Mouse (Mus musculus) left cerebral cortex, adult 2 months (tissue): ENCODE measurements around the gene Aspdh. TPM values are rescaled to one million over a fixed set of nuclear protein-coding genes. Genes with fewer than 3 reads are reported as not detected.

Source experiments
- DNase-seq, 2 experiments: peaks; one replicate each; pipeline ENCODE4 v3.0.0; 2021 to 2022; ENCODE audit warnings: low spot score in 2 of 2, mixed read lengths in 1 of 2; ENCODE audit errors: extremely low spot score in 1 of 2
- H3K27ac ChIP-seq: fragments of 200-600 bp; 2 replicates; pipeline ENCODE4 v1.8.1; 2022
- H3K4me3 ChIP-seq: fragments of 200-600 bp; 2 replicates; pipeline ENCODE4 v1.8.1; 2022
- CTCF ChIP-seq: fragments of 200-600 bp; IDR thresholded peaks from 2 replicates; pipeline ENCODE4 v1.8.1; 2022; ENCODE audit warnings: antibody characterized with exemption, mild to moderate bottlenecking, moderate library complexity
- intact Hi-C: fragments of 180-260 bp; cut with DNase I; formaldehyde crosslinking; loops from one replicate; pipeline ENCODE4 v1.15.1; 2025
- total RNA-seq, 2 experiments: library from RNA; stranded (reverse); gene quantifications; 2 replicates each; pipeline ENCODE4 v1.2.3; 2021

Gene Aspdh
- total RNA-seq, 2 experiments from 2014 or later: 9.8 to 10.0 TPM

DNA sequence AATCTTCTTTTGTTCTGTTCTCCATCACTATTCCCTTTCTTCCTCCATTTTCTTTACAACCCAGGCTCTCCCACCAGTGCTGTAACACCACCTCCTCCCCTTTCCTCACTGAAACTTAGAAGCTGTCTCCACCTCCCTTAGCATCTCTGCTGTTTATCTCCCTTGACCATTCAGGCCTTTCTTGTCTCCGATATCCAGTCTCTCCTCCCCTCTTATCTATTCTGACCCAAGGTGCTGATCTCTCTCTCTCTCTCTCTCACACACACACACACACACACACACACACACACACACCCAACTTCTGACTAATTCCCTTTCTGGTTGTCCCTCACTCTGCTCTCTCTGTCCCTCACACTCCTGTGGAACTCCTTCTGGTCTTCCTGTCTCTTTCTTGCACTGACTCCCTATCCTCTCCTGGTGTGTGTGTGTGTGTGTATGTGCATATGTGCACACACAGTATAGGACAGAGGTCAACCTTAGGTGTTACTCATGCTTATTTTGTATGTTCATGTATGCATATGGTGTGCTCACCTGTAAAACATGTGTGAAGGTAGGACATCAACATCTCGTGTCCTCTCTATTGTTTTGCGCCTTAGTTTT is 17.7 kb downstream of the Aspdh start:
- DNase-seq: no peak
- no peak overlapping the region for H3K4me3 ChIP-seq
- intact Hi-C loops: no loop called here
- H3K27ac ChIP-seq: no peak overlapping the region
- no peak for TF ChIP-seq CTCF

DNA sequence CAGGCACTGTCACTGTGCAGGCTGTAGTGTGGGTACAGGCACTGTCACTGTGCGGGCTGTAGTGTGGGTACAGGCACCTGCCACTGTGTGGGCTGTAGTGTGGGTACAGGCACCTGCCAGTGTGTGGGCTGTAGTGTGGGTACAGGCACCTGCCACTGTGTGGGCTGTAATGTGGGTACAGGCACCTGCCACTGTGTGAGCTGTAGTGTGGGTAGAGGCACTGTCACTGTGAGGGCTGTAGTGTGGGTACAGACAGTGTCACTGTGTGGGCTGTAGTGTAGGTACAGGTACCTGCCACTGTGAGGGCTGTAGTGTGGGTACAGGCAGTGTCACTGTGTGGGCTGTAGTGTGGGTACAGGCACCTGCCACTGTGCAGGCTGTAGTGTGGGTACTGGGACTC is 18.9 kb downstream of the Aspdh start:
- no peak for TF ChIP-seq CTCF
- intact Hi-C loops: loop anchor here (2.0 kb wide), 1 partner anchor 221 kb away; no protein-coding TSS in a partner anchor
- H3K4me3 ChIP-seq: no peak overlapping the region
- no peak for DNase-seq
- peak overlapping the region; percentile 61; the same call in 1 of the 2 replicates for H3K27ac ChIP-seq

DNA sequence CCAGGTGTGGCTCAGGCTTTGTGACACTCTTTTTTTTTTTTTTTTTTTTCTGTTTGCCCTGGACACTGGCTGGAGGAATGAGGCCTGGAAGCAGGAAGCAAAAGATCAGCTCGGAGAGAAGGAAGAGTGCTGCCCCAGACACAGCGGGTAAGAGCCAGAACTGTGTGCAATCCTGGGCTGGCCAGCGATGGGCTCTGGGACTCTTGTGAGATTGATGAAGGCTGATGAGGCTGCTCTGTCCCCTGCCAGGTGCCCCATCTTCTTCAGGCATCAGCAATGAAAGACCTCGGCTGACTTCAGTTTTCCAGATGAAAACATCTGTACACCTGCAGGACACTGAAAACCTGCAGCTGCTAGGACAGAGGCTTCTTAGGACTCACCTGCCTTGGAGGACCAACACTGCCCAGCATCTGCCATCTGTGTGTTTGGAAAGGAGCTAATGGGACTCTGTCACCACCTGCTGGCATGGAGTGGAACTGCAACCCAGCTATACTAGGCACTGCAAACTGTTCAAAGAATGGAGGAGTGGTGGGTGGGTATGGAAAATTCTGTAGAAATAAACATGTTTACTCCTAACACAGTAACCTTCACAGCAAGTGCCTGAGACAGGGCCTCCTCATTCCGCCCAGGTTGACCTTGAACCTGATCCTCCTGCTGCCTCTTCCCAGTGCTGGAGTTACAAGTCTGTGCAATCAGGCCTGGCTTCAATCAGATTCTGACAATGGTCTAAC is 19.8 kb downstream of the Aspdh start:
- peak overlapping the region; percentile 61 for H3K27ac ChIP-seq
- intact Hi-C loops: loop anchor here (2.0 to 5.0 kb wide), 2 partner anchors 123 to 222 kb away; no protein-coding TSS in a partner anchor
- peak; percentile 81 to 86 for DNase-seq
- TF ChIP-seq CTCF: peak; percentile 96
- H3K4me3 ChIP-seq: no peak overlapping the region

DNA sequence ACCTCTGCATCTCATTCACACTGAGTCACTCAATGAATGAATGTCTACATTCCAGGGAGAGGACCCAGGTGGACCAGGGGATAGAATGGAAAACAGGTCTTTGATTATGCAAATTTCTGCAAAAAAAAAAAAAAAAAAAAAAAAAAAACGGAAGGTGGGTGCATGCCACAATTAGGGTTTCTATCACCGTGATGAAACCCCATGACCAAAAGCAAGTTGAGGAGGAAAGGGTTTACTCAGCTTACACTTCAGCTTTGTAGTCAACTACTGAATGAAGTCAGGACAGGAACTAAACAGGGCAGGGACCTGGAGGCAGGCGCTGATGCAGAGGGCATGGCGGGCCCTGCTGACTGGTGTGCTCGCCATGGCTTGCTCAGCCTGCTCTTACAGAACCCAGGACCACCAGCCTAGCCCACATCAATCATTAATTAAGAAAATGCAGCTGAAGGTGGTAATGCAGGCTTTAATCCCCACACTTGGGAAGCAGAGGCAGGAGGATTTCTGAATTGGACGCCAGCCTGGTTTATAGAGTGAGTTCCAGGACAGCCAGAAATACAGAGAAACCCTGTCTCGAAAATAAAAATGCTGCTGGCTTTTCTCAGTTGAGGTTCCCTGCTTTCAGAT is 20.5 kb downstream of the Aspdh start:
- TF ChIP-seq CTCF: no peak
- Histone ChIP-seq H3K27ac (peak overlapping the region; percentile 25), H3K4me3 (no peak overlapping the region)
- DNase-seq: peak in 1 of 2 experiments; percentile 7
- intact Hi-C loops: loop anchor here (2.0 to 5.0 kb wide), 2 partner anchors 123 to 223 kb away; no protein-coding TSS in a partner anchor

DNA sequence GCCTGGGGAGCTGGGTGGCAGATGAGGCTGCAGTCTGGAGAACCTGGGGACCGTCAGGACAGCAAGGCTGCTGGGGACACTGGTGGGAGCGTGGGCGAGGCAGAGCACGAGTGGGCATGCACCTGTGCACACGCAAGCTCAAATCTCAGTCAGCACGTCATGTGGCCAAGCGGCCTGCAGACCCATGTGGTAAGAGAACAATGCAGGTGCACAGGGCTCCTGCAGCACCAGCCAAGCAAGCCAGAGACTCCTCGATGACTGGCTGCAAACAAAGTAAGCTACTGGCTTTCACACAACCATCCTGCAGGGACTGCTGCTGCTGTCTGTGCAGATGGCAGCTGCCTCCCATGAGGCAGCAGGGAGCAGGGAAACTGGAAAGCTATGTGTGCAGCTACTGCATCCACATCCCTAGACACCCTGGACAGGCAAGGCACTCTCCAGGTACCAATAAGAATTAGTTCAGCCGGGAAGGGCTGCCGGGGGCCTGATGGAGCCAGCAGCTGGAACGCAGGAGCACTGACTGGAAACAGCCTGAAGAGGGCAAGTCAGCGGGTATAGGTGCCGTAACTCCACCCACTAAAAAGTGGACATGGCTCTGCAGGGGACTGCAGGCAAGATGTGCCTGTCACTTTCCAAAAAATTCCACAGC is 21.9 kb downstream of the Aspdh start:
- Histone ChIP-seq H3K4me3 (no peak overlapping the region), H3K27ac (peak overlapping the region; percentile 33)
- no peak for DNase-seq
- intact Hi-C loops: loop anchor here (5.0 kb wide), 1 partner anchor 125 kb away; no protein-coding TSS in a partner anchor
- TF ChIP-seq CTCF: no peak

DNA sequence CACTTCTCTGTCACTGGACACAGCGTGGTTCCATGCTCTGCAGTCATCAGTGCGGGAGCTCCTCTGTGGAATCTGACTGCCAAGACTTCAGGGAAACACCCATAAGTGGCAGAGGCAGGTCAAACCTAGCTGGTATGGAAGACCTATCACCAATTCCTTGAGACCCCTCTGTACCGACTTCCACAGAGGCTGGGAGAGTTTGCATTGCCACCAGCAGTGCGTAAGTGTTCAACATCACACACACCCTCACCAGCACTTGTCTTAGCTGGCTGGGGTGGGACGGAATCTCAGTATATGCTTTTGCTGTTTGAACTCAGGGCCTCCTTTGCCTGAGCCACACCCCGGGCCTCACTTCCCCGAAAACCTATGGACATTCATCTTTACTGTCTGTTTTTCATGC is 22.7 kb downstream of the Aspdh start:
- intact Hi-C loops: loop anchor here (5.0 kb wide), 1 partner anchor 126 kb away; no protein-coding TSS in a partner anchor
- Histone ChIP-seq H3K4me3 (no peak overlapping the region), H3K27ac (no peak overlapping the region)
- peak in 1 of 2 experiments; percentile 8 for DNase-seq
- TF ChIP-seq CTCF: no peak

DNA sequence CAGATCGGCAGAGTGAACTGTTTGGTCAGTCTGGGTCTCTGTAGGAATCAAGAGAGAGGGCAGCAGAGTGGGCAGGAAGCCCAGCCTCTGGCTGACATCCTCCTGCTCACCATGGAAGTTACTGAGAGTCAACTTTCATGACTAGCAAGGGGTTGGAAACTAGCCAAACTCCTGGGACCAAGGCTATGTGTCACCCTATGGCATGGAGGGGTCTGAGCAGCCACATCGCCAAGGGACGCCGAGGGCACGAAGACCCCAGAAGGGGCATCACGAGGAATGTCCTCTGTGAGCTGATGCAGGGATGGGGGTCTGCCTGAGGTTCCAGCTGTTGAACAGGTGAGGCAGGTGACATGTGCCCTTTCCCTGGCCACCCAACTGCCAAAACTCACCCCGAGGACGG is 23.4 kb downstream of the Aspdh start:
- TF ChIP-seq CTCF: no peak
- intact Hi-C loops: loop anchor here (5.0 kb wide), 1 partner anchor 126 kb away; no protein-coding TSS in a partner anchor
- Histone ChIP-seq H3K4me3 (no peak overlapping the region), H3K27ac (no peak overlapping the region)
- DNase-seq: peak in 1 of 2 experiments; percentile 10

DNA sequence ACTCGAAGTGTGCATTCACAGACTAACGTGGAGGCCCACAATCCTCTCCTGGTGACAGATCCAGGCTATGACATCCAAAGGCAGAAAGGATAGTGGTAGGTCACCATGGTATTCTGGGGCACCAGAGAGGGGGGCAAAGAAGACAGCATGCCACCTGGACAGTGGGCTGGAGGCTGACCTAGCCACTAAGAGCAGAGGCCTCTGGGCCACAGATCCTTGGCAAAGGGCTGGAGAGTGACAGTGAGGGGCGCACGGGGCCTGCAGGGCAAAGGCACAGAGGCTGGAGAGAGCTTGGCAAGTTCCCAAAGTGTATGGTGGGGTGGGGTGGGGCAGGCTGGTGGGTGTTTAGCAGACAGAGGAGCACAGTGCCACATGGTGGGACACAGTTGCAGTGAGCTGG is 25.1 kb downstream of the Aspdh start:
- H3K27ac ChIP-seq: no peak overlapping the region
- intact Hi-C loops: no loop called here
- H3K4me3 ChIP-seq: no peak overlapping the region
- peak in 1 of 2 experiments; percentile 10 for DNase-seq
- no peak for TF ChIP-seq CTCF

DNA sequence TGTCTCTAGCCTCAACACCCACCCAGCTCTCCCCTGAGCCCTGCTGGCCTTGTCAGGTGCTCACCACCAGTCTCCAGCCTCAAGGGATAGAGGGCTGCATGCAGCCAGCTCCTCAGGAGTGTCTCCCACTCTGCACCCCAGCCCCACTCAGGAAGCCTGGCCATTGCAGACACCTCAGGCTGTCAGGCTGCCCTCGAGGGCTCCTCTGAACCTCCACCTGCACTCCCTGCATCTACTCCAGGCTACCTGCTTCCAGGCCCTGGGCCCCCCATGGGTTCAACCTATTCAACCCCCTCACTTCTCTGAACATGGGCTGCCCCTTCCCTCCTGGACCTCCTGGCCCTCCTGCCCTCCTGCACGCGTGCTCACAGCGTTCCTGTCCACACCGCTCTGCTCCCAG is 26.2 kb downstream of the Aspdh start:
- no peak for TF ChIP-seq CTCF
- no peak overlapping the region for H3K27ac ChIP-seq
- no peak for DNase-seq

DNA sequence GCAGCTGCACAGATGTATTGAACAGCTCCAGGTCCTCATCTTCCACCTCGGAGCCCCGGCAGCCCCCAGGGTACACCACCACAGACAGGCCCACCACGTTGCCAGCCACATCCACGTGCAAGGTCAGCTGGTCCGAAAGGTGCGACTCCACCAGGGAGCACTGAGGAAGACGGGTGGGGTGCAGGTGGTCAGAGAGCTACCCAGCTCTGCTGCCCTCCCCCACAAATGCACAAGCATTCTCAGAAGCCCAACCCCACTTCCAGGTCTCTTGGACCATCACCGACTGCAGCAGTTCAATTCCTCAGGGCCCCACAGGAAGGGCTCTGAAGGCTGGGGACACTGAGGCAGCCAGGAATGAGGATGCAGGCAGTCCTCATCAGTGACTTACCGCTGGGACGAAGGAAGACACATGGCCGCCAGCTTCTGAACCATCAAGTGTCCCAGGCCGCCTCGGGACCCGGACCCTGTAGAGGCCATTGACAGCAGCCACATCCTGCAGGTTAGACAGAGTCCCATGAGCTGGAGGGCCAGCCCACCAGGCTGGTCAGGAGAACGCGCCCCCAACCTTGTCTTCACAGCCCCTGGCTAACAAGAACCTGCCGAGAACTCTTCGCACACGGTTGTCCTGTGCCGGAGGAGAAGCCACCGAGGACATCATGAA is 27.1 kb downstream of the Aspdh start:
- H3K4me3 ChIP-seq: no peak overlapping the region
- DNase-seq: no peak
- intact Hi-C loops: no loop called here
- TF ChIP-seq CTCF: no peak
- H3K27ac ChIP-seq: no peak overlapping the region

More for the DNA sequence above, 26.2 kb downstream of the Aspdh start:
- intact Hi-C loops: no loop called here
- no peak overlapping the region for H3K4me3 ChIP-seq

DNA sequence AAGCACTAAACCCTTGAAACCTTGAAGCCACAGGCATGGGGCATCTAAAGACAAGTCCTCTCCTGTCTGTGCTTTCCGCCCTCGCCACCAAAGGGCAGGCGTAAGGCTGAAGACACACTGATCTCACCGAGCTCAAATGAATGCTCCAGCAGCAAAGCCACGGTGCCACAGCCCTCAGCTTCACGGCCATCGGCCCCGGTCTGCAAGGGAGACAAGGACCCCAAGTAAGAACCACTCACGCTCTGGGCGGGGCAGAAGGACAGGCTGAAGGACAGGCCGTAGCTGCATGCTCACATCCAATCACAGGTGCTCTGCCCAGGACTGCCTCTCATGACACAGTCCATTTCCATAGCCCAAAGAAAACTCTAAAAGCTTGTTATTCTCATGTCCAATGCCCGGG is 29.5 kb downstream of the Aspdh start:
- peak overlapping the region; percentile 77 for H3K4me3 ChIP-seq
- intact Hi-C loops: no loop called here
- DNase-seq: no peak

More for the DNA sequence above, 29.5 kb downstream of the Aspdh start:
- no peak overlapping the region for H3K27ac ChIP-seq
- TF ChIP-seq CTCF: no peak
